Mouse (Mus musculus) heart, postnatal 0 days (tissue): ENCODE measurements around the gene Nek9.

Source experiments
- CTCF ChIP-seq: IDR thresholded peaks from 2 replicates; pipeline ENCODE4 v1.5.1; 2016; ENCODE audit warnings: antibody characterized with exemption, control low read depth, low read depth
- EP300 ChIP-seq: IDR thresholded peaks from 2 replicates; pipeline ENCODE4 v1.6.1; 2016; ENCODE audit warnings: antibody characterized with exemption, low read depth

GRCm38 (mm10) chr12:85287809-85288485 lies 51.2 kb downstream of the Nek9 start, which contains the start of gene Acyp1:
- no peak for TF ChIP-seq CTCF
- TF ChIP-seq EP300, result no peak
